ENCODE assay signal across 8 mouse cellular contexts in the genomic region with DNA sequence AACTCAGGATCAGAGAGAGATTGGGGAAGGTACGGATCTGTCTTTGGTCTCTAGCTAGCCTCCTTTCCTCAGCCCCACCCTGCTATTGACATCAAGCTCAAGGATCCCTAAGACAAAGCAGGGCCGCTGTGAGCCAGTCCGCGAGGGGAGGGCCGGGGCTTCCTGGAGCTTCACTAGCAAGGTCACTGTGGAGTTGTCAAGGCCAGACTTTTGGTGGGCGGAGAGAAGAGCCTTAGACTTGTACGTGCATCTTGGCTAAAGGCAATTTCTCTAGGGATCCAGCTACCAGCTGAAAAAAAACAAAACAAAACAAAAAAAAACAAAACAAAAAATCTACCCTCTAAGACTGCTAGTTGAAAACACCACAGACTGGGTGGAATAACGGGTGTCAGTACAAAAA. TPM values are rescaled to one million over a fixed set of nuclear protein-coding genes. Genes with fewer than 3 reads are reported as not detected.
A peak's percentile ranks its signal among the peaks of the same experiment; 100 is the strongest.
DNase-seq lines count a peak whose midpoint lies in the region; ATAC-seq and TF ChIP-seq lines count a peak whose summit lies in the region.

No protein-coding gene starts in this region.

- H3K4me1 ChIP-seq in midbrain, embryonic 10.5 days: peaks cover 42% of the 10 kb centered on the region
- peaks cover 7% of the 10 kb centered on the region; the same call in 1 of the 2 replicates for H3K4me1 ChIP-seq in midbrain, embryonic 16.5 days (ENCODE audit: control insufficient read depth, insufficient read depth, low read length)
- H3K4me1 ChIP-seq in intestine, embryonic 14.5 days (replicated peaks; ENCODE audit: control insufficient read depth, insufficient read depth, low read length): peaks cover 12% of the 10 kb centered on the region; the same call in 1 of the 2 replicates
- H3K4me1 ChIP-seq in lung, postnatal 0 days (ENCODE audit: insufficient read depth, low read depth, low read length): peaks cover 4% of the 10 kb centered on the region; the same call in 1 of the 2 replicates

- no peaks in the 10 kb centered on the region for H3K9me3 ChIP-seq in midbrain, embryonic 10.5 days (replicated peaks)
- no peaks in the 10 kb centered on the region for H3K9me3 ChIP-seq in midbrain, embryonic 16.5 days (replicated peaks; ENCODE audit: control insufficient read depth, low read length, poor library complexity, severe bottlenecking)
- no peaks in the 10 kb centered on the region for H3K9me3 ChIP-seq in intestine, embryonic 14.5 days (ENCODE audit: control insufficient read depth, low read length)
- H3K9me3 ChIP-seq in lung, postnatal 0 days (ENCODE audit: low read length): no peaks in the 10 kb centered on the region

- H3K27me3 ChIP-seq in midbrain, embryonic 10.5 days (ENCODE audit: low read depth, poor library complexity, severe bottlenecking): peaks cover 87% of the 10 kb centered on the region
- H3K27me3 ChIP-seq in midbrain, embryonic 16.5 days (ENCODE audit: control insufficient read depth, insufficient read depth, low read depth, low read length): peaks cover 33% of the 10 kb centered on the region
- peaks cover 52% of the 10 kb centered on the region for H3K27me3 ChIP-seq in intestine, embryonic 14.5 days (replicated peaks; ENCODE audit: control insufficient read depth, insufficient read depth, low read length)
- no peaks in the 10 kb centered on the region for H3K27me3 ChIP-seq in lung, postnatal 0 days (replicated peaks; ENCODE audit: insufficient read depth, low read length)

- no peak overlapping the region for H3K27ac ChIP-seq in midbrain, embryonic 10.5 days (replicated peaks)
- no peak overlapping the region for H3K27ac ChIP-seq in midbrain, embryonic 16.5 days (ENCODE audit: low read length)
- no peak overlapping the region for H3K27ac ChIP-seq in intestine, embryonic 14.5 days (ENCODE audit: low read depth)
- no peak overlapping the region; the same call in 1 of the 2 replicates for H3K27ac ChIP-seq in lung, postnatal 0 days (ENCODE audit: low read length)

- TF ChIP-seq CTCF in lung, postnatal 0 days (IDR thresholded peaks at IDR 0.05): no peak

- no peak overlapping the region for H3K9ac ChIP-seq in midbrain, embryonic 16.5 days (ENCODE audit: low read depth, low read length)
- H3K9ac ChIP-seq in intestine, embryonic 14.5 days (ENCODE audit: low read length): no peak overlapping the region
- H3K9ac ChIP-seq in lung, postnatal 0 days (replicated peaks; ENCODE audit: low read depth): no peak overlapping the region

- H3K36me3 ChIP-seq in midbrain, embryonic 10.5 days: no peaks in the 10 kb centered on the region
- no peaks in the 10 kb centered on the region for H3K36me3 ChIP-seq in midbrain, embryonic 16.5 days (ENCODE audit: control insufficient read depth, insufficient read depth, low read length)
- no peaks in the 10 kb centered on the region for H3K36me3 ChIP-seq in intestine, embryonic 14.5 days (ENCODE audit: control insufficient read depth, insufficient read depth, low read length)
- H3K36me3 ChIP-seq in lung, postnatal 0 days (ENCODE audit: insufficient read depth, low read length): no peaks in the 10 kb centered on the region

- ATAC-seq in midbrain, embryonic 16.5 days: no peak
- ATAC-seq in intestine, embryonic 14.5 days (replicated peaks; ENCODE audit: low FRiP score, low TSS enrichment, low read depth): no peak
- no peak for ATAC-seq in lung, postnatal 0 days

- no peak overlapping the region for H3K4me2 ChIP-seq in midbrain, embryonic 16.5 days (ENCODE audit: low read length)
- H3K4me2 ChIP-seq in intestine, embryonic 14.5 days (ENCODE audit: low read length): peak overlapping the region; percentile 67
- H3K4me2 ChIP-seq in lung, postnatal 0 days (replicated peaks; ENCODE audit: low read depth, low read length): peak overlapping the region; percentile 77

- peak; percentile 33 for DNase-seq in midbrain, embryonic 10.5 days (ENCODE audit: low spot score)
- DNase-seq in gastrocnemius, postnatal 25 days: peak; percentile 34
- no peak for DNase-seq in intestine, embryonic 14.5 days (ENCODE audit: low spot score)
- peak; percentile 51 for DNase-seq in lung, postnatal 0 days (ENCODE audit: low spot score)
- DNase-seq in adipocyte (ENCODE audit: low spot score): no peak
- DNase-seq in layer of hippocampus, adult 9-10 months (ENCODE audit: low spot score): no peak
- no peak for DNase-seq in spleen, postnatal 4 days (ENCODE audit: low spot score in 2 of 2)

- peak overlapping the region; percentile 54 for H3K4me3 ChIP-seq in midbrain, embryonic 10.5 days
- no peak overlapping the region for H3K4me3 ChIP-seq in midbrain, embryonic 16.5 days (ENCODE audit: low read depth, low read length)
- H3K4me3 ChIP-seq in intestine, embryonic 14.5 days (ENCODE audit: low read depth, low read length): peak overlapping the region; percentile 47; the same call in 1 of the 2 replicates
- H3K4me3 ChIP-seq in lung, postnatal 0 days (ENCODE audit: low read depth, low read length): peak overlapping the region; percentile 71

- no peak for TF ChIP-seq EP300 in lung, postnatal 0 days (IDR thresholded peaks at IDR 0.05)

- 2% methylated on average over 8 of the region's 8 CpGs for WGBS in midbrain, embryonic 10.5 days
- 4% methylated on average over 8 of the region's 8 CpGs for WGBS in midbrain, embryonic 16.5 days
- WGBS in intestine, embryonic 14.5 days: 11% methylated on average over 8 of the region's 8 CpGs
- WGBS in lung, postnatal 0 days: 12% methylated on average over 8 of the region's 8 CpGs

RNA-seq across cellular contexts. Expression of a gene that starts 1.6 kb away (rescaled TPM):
- 1.8 and 2.2 TPM in 2 replicates for polyA plus RNA-seq in midbrain, embryonic 10.5 days (2016; fragmentation: Nextera tagmentation; extraction: Ambion mirVana)
- 1.6 and 2.3 TPM in 2 replicates for polyA plus RNA-seq in midbrain, embryonic 16.5 days (2015; fragmentation: Nextera tagmentation; extraction: Ambion mirVana)
- total RNA-seq in gastrocnemius, postnatal 25 days (2021): 1 to 10 TPM; 5.2 to 8.3 TPM
- polyA plus RNA-seq in intestine, embryonic 14.5 days (2014; fragmentation: Nextera tagmentation; extraction: Ambion mirVana): 3.1 and 3.7 TPM in 2 replicates
- 6.1 and 6.5 TPM in 2 replicates for polyA plus RNA-seq in lung, postnatal 0 days (2015; fragmentation: Nextera tagmentation; extraction: Ambion mirVana)

Comparison
In these comparisons a context has a peak if more than half of its experiments do, and no peak if none do; other contexts are left out.
1. DNase-seq: peak in midbrain, embryonic 10.5 days (single experiment), gastrocnemius, postnatal 25 days (single experiment) and lung, postnatal 0 days (single experiment); none in intestine, embryonic 14.5 days (single experiment), adipocyte (single experiment), layer of hippocampus, adult 9-10 months (single experiment) and spleen, postnatal 4 days (0 of 2).